Mouse (Mus musculus): ENCODE measurements around the gene Kpnb1.

DNA sequence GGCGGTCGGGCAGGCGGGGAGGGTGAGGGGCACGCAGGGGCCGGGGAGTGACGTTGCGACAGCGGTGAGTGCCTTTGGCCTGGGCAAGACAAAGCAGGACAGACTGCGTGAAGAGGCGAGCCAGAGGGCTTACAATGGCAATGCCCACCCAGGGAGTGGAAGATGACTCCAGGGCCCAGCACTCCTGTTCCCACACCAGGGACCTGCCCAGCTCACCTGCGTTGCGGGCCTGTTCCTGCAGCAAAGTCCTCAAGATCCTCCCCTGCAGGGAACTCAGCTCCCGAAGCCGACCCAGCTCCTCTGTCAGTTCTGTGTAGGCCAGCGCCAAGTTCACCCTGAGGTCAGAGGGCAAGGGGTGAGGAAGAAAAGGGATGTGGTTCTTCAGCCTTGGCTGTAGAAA, 48.4 kb downstream of the Kpnb1 start:
- TF ChIP-seq POLR2A (IDR thresholded peaks at IDR 0.05; ENCODE audit: extremely low read depth, insufficient read depth, low read length) (no peak), CTCF (IDR thresholded peaks at IDR 0.05; ENCODE audit: extremely low read depth, insufficient read depth, low read length) (no peak)
